Comparison of ENCODE assay signal across 9 mouse cellular contexts in genomic region chr16:92319353-92320109, GRCm38 (mm10). TPM values are rescaled to one million over a fixed set of nuclear protein-coding genes. Genes with fewer than 3 reads are reported as not detected.
A peak's percentile ranks its signal among the peaks of the same experiment; 100 is the strongest.
DNase-seq lines count a peak whose midpoint lies in the region; ATAC-seq lines count a peak whose summit lies in the region.
"Had no signal": no experiment of that assay in that cellular context is flagged by ENCODE, and none has a peak within 500 bp of the region (broad histone marks: within the 10 kb centered on the region; RNA-seq: fewer than 3 reads in every experiment).

No protein-coding gene starts in this region.

- no peak overlapping the region for H3K27ac ChIP-seq in forebrain, embryonic 12.5 days

- H3K36me3 ChIP-seq in forebrain, embryonic 12.5 days (replicated peaks), result no peaks in the 10 kb centered on the region

- no peak overlapping the region for H3K9ac ChIP-seq in forebrain, embryonic 12.5 days

- H3K9me3 ChIP-seq in forebrain, embryonic 12.5 days, result no peaks in the 10 kb centered on the region

- 68% methylated on average over 20 of the region's 20 CpGs for WGBS in forebrain, embryonic 12.5 days

- no peaks in the 10 kb centered on the region for H3K27me3 ChIP-seq in forebrain, embryonic 12.5 days

- peak; percentile 32 to 63 for DNase-seq in cerebellum, postnatal 25 days
- DNase-seq in cerebellum, adult 8-10 months, result no peak
- DNase-seq in ovary, postnatal 36 days (ENCODE audit: low spot score), result peak; percentile 43
- no peak for DNase-seq in ovary, postnatal 10 days (ENCODE audit: low spot score)
- peak; percentile 80 for DNase-seq in liver
- DNase-seq in right cerebral cortex, postnatal 14 days, result peak; percentile 65

- no peak overlapping the region for H3K4me3 ChIP-seq in forebrain, embryonic 12.5 days (replicated peaks)

- H3K4me2 ChIP-seq in forebrain, embryonic 12.5 days, result no peak overlapping the region

- ATAC-seq in erythroblast, adult 5-6 weeks (replicated peaks; ENCODE audit: low FRiP score, poor library complexity, severe bottlenecking), result peak; percentile 68; the same call in 1 of the 2 replicates
- ATAC-seq in forebrain, embryonic 12.5 days (ENCODE audit: low FRiP score), result no peak

- peaks cover 6% of the 10 kb centered on the region for H3K4me1 ChIP-seq in forebrain, embryonic 12.5 days

RNA-seq across cellular contexts. Expression of gene Fam243, which starts 1.7 kb away (rescaled TPM):
- total RNA-seq in erythroblast, adult 5-6 weeks (2015; ENCODE audit: low replicate concordance), result not detected in 2 replicates
- total RNA-seq in erythroblast, adult 5-6 weeks (2017; ENCODE audit: low replicate concordance), result not detected in 2 replicates
- polyA plus RNA-seq in forebrain, embryonic 12.5 days (2016; fragmentation: Nextera tagmentation; extraction: Ambion mirVana), result not detected in 2 replicates
- polyA plus RNA-seq: neural tube, embryonic 14.5 days had no signal

RNA-seq across cellular contexts. Expression of gene Smim11, which starts 18.4 kb away (rescaled TPM):
- total RNA-seq in erythroblast, adult 5-6 weeks (2015; ENCODE audit: low replicate concordance), result 15.3 and 15.4 TPM in 2 replicates
- 26.5 and 32.6 TPM in 2 replicates for total RNA-seq in erythroblast, adult 5-6 weeks (2017; ENCODE audit: low replicate concordance)
- polyA plus RNA-seq in forebrain, embryonic 12.5 days (2016; fragmentation: Nextera tagmentation; extraction: Ambion mirVana), result 131 and 135 TPM in 2 replicates

RNA-seq across cellular contexts. Expression of gene Kcne2, which starts 27.3 kb away (rescaled TPM):
- 0.63 TPM in 1 of 2 replicates, not detected in the other for total RNA-seq in erythroblast, adult 5-6 weeks (2015; ENCODE audit: low replicate concordance)
- total RNA-seq in erythroblast, adult 5-6 weeks (2017; ENCODE audit: low replicate concordance), result not detected in 2 replicates
- 2.2 and 4.3 TPM in 2 replicates for polyA plus RNA-seq in forebrain, embryonic 12.5 days (2016; fragmentation: Nextera tagmentation; extraction: Ambion mirVana)

RNA-seq across cellular contexts. Expression of gene Kcne1, which starts 39.7 kb away (rescaled TPM):
- not detected in 2 replicates for total RNA-seq in erythroblast, adult 5-6 weeks (2015; ENCODE audit: low replicate concordance)
- total RNA-seq in erythroblast, adult 5-6 weeks (2017; ENCODE audit: low replicate concordance), result 0.26 TPM in 1 of 2 replicates, not detected in the other
- 0.26 TPM in 1 of 2 replicates, not detected in the other for polyA plus RNA-seq in forebrain, embryonic 12.5 days (2016; fragmentation: Nextera tagmentation; extraction: Ambion mirVana)

Comparison
In these comparisons a context has a peak if more than half of its experiments do, and no peak if none do; other contexts are left out.
1. DNase-seq: peak in cerebellum, postnatal 25 days (2 of 2), ovary, postnatal 36 days (single experiment), liver (single experiment) and right cerebral cortex, postnatal 14 days (single experiment); none in cerebellum, adult 8-10 months (single experiment) and ovary, postnatal 10 days (single experiment).